Mouse (Mus musculus) adrenal gland (tissue): ENCODE measurements at regions not wholly inside any gene's neighbourhood (a gene's known extent, or its start where the extent isn't known, plus 50 kb on each side); places are given as distances from the start of the nearest gene placed in this dataset.

Experiments
- intact Hi-C: fragments of 180-260 bp; cut with DNase I; formaldehyde crosslinking; loops from one replicate; pipeline ENCODE4 v1.15.1; 2025

- intact Hi-C loops = no loop called here
Measured at GRCm38 (mm10) chr16:5307761-5308160, 52.0 kb upstream of the Eef2kmt start.

- intact Hi-C loops = no loop called here
Measured at GRCm38 (mm10) chr16:5307249-5307605, 51.4 kb upstream of the Eef2kmt start.

DNA sequence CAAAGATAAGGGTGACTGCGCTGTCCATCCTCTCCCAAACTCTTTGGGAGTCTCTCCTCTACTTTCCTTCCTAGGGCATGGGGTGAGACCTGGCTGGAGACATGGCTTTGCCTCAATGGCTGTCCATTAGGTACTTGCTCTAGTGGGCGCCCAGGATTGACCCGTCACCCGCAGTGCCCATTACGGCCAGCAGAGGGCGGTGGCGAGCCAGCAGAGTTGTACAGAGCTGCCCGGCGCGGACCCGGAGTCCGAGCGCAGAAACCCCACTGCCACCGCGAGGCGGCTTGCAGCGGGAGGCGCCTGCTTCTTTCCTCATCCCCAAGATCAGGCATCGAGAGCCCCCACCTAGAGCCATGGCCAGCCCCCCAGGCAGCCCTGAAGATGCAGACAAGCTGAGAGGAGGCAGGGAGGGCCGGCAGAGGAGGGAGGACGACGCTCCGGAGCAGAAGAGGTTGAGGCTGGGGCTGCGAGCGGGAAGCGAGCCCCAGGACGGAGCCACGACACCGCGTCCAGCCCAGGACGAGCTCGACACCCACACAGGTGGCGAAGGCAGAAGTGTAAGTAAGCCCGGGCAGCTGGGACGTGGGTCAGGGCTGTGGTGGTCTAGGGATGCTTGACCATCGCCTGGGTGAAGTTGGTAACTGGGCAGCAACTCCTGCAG, 50.9 kb upstream of the Eef2kmt start:
- intact Hi-C loops = loop anchor here (1.0 kb wide), 2 partner anchors 100 to 161 kb away; no protein-coding TSS in a partner anchor
